Mouse (Mus musculus) heart, adult 11 months (tissue): ENCODE data around the gene Tmem243.

Experiments used
- DNase-seq: peaks from one replicate; pipeline ENCODE4 v3.0.0; 2022

Tmem243 gene

GRCm38 (mm10) chr5:9186467-9186866 lies 86.0 kb downstream of the Tmem243 start:
- no peak for DNase-seq
